Mouse (Mus musculus) embryonic facial prominence, embryonic 14.5 days (tissue): ENCODE data around the gene Gpr142. TPM values are rescaled to one million over a fixed set of nuclear protein-coding genes. Genes with fewer than 3 reads are reported as not detected.

Experiments used
- ATAC-seq: fragments of 200-750 bp; cut with Nextera tagmentation; 2 replicates; pipeline ENCODE4 v1.8.0; 2017; ENCODE audit warnings: low read depth, moderate number of reproducible peaks, moderate TSS enrichment
- DNase-seq: peaks from one replicate; pipeline ENCODE4 v3.0.0-alpha.2; 2015; ENCODE audit warnings: low spot score
- H3K27ac ChIP-seq: fragments of 300-500 bp; sonication (generic); replicated peaks from 2 replicates; pipeline ENCODE4 v1.5.1; 2014; ENCODE audit warnings: low read depth, mild to moderate bottlenecking, low read length, moderate library complexity
- H3K27me3 ChIP-seq: fragments of 300-500 bp; sonication (generic); replicated peaks from 2 replicates; pipeline ENCODE4 v1.6.1; 2014; ENCODE audit warnings: low read length; ENCODE audit not compliant: control insufficient read depth, insufficient read depth
- H3K36me3 ChIP-seq: fragments of 300-500 bp; sonication (generic); 2 replicates; pipeline ENCODE4 v1.6.1; 2014; ENCODE audit warnings: low read length, mixed read lengths; ENCODE audit not compliant: control insufficient read depth, insufficient read depth
- H3K4me1 ChIP-seq: fragments of 300-500 bp; sonication (generic); 2 replicates; pipeline ENCODE4 v1.6.1; 2014; ENCODE audit warnings: antibody characterized with exemption, low read length; ENCODE audit not compliant: control insufficient read depth, insufficient read depth
- H3K4me2 ChIP-seq: fragments of 300-500 bp; sonication (generic); 2 replicates; pipeline ENCODE4 v1.6.1; 2014; ENCODE audit warnings: low read depth, mild to moderate bottlenecking, low read length, moderate library complexity, mixed read lengths
- H3K4me3 ChIP-seq: fragments of 300-500 bp; sonication (generic); 2 replicates; pipeline ENCODE4 v1.5.1; 2014; ENCODE audit warnings: low read depth, mild to moderate bottlenecking, low read length
- H3K9ac ChIP-seq: fragments of 300-500 bp; sonication (generic); 2 replicates; pipeline ENCODE4 v1.6.1; 2014; ENCODE audit warnings: low read depth, mild to moderate bottlenecking, low read length, moderate library complexity, mixed read lengths
- H3K9me3 ChIP-seq: fragments of 300-500 bp; sonication (generic); 2 replicates; pipeline ENCODE4 v1.6.1; 2016; ENCODE audit warnings: low read length; ENCODE audit not compliant: control insufficient read depth
- WGBS: fragments of 180-500 bp; shearing (Covaris S2); extraction: QIAGEN DNeasy Blood & Tissue Kit; methylation state at CpG from one replicate; pipeline ENCODE4 v1.1.7; 2014; 5-methylcytosine and 5-hydroxymethylcytosine counted together
- polyA plus RNA-seq: library from polyadenylated mRNA; unstranded; fragments of >200 nt; fragmentation: Nextera tagmentation; extraction: Ambion mirVana; gene quantifications from 2 replicates; pipeline ENCODE4 v1.2.1, GENCODE M21; 2014

Gpr142 gene
- polyA plus RNA-seq, 1 experiment from 2014 or later, result not detected

GRCm38 (mm10) chr11:114789061-114789714 lies 9.5 kb upstream of the Gpr142 start:
- peaks cover 93% of the 10 kb centered on the region for H3K27me3 ChIP-seq
- DNase-seq (peak; percentile 80), ATAC-seq (peak; percentile 56; the same call in 1 of the 2 replicates)
- H3K9me3 ChIP-seq, result no peaks in the 10 kb centered on the region
- peaks cover 7% of the 10 kb centered on the region for H3K4me1 ChIP-seq
- H3K27ac ChIP-seq, result no peak overlapping the region
- WGBS, result 12% methylated on average over 28 of the region's 30 CpGs
- no peaks in the 10 kb centered on the region for H3K36me3 ChIP-seq
- no peak overlapping the region for H3K9ac ChIP-seq
- peak overlapping the region; percentile 8; the same call in 1 of the 2 replicates for H3K4me3 ChIP-seq
- peak overlapping the region; percentile 43 for H3K4me2 ChIP-seq

GRCm38 (mm10) chr11:114789716-114790115 lies 9.0 kb upstream of the Gpr142 start:
- no peaks in the 10 kb centered on the region for H3K9me3 ChIP-seq
- no peaks in the 10 kb centered on the region for H3K36me3 ChIP-seq
- peaks cover 93% of the 10 kb centered on the region for H3K27me3 ChIP-seq
- ATAC-seq (no peak), DNase-seq (no peak)
- 60% methylated on average over 9 of the region's 9 CpGs for WGBS
- H3K4me3 ChIP-seq, result no peak overlapping the region
- no peak overlapping the region for H3K9ac ChIP-seq
- peaks cover 7% of the 10 kb centered on the region for H3K4me1 ChIP-seq
- no peak overlapping the region for H3K27ac ChIP-seq
- H3K4me2 ChIP-seq, result no peak overlapping the region

DNA sequence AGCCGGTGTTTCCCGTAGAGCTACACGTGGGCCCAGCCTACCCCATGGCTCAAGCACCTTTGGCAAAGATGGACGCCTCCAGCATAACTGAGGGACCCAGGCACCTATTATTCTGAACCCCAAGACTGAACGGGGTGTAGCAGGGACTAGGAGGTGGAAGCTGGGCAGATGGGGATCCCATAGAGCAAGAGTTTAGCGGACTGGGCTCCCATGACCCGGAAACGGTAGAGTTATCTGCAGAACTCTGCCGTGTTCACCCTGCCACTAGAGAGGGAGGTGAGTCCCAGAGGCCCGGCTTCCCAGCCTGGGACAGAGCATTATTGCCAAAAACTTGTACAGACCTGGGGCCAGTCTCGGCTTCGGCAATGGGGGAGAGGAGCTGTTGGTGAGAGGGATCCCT lies 8.6 kb upstream of the Gpr142 start:
- no peaks in the 10 kb centered on the region for H3K36me3 ChIP-seq

GRCm38 (mm10) chr11:114790841-114791240 lies 7.9 kb upstream of the Gpr142 start:
- WGBS, result 31% methylated on average over 4 of the region's 4 CpGs
- peak overlapping the region; percentile 46; the same call in 1 of the 2 replicates for H3K4me3 ChIP-seq
- DNase-seq (no peak), ATAC-seq (no peak)
- H3K27ac ChIP-seq, result no peak overlapping the region
- H3K9ac ChIP-seq, result no peak overlapping the region
- no peaks in the 10 kb centered on the region for H3K9me3 ChIP-seq
- H3K36me3 ChIP-seq, result no peaks in the 10 kb centered on the region
- no peak overlapping the region for H3K4me2 ChIP-seq
- H3K4me1 ChIP-seq, result peaks cover 11% of the 10 kb centered on the region
- H3K27me3 ChIP-seq, result peaks cover 82% of the 10 kb centered on the region

More for the DNA sequence above, 8.6 kb upstream of the Gpr142 start:
- H3K4me3 ChIP-seq, result no peak overlapping the region
- no peak for DNase-seq
- WGBS, result 68% methylated on average over 12 of the region's 12 CpGs
- no peak overlapping the region for H3K9ac ChIP-seq
- H3K4me1 ChIP-seq, result peaks cover 7% of the 10 kb centered on the region
- ATAC-seq, result no peak
- H3K9me3 ChIP-seq, result no peaks in the 10 kb centered on the region
- H3K27ac ChIP-seq, result no peak overlapping the region
- no peak overlapping the region for H3K4me2 ChIP-seq
- H3K27me3 ChIP-seq, result peaks cover 89% of the 10 kb centered on the region

DNA sequence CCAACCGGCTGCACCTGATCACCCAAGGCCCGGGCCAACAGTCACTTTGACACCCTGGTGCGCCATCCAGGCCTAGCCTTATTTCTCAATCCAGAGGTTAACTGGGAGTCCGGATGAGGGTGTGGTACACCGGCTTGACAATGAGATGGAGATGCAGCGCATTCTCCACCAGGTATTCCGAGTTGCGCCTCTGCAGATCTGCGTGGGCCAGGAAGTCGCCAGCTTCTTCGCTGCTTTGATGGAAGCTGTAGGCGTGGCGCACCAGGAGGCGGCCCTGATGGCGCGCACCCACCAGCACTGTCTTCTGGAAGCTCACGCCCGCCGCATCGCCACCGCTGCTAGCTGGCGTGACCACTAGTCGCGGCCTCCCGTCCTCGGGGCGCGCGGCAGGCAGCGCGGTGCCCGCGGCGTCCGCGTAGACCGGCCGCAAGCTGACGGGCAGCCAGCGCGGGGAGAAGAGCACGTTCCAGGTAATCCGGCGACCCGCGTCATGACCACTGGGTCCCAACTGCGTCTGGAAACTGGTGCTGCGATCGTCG lies 7.3 kb upstream of the Gpr142 start:
- H3K9ac ChIP-seq, result peak overlapping the region; percentile 47
- H3K4me3 ChIP-seq, result peak overlapping the region; percentile 46
- WGBS, result 4% methylated on average over 28 of the region's 50 CpGs
- H3K27ac ChIP-seq, result no peak overlapping the region
- H3K36me3 ChIP-seq, result no peaks in the 10 kb centered on the region
- peaks cover 7% of the 10 kb centered on the region; the same call in 1 of the 2 replicates for H3K4me1 ChIP-seq
- H3K9me3 ChIP-seq, result no peaks in the 10 kb centered on the region
- no peak for DNase-seq
- no peak for ATAC-seq
- peak overlapping the region; percentile 91 for H3K4me2 ChIP-seq
- H3K27me3 ChIP-seq, result peaks cover 76% of the 10 kb centered on the region

GRCm38 (mm10) chr11:114791891-114792411 lies 6.8 kb upstream of the Gpr142 start:
- Histone ChIP-seq H3K9me3 (no peaks in the 10 kb centered on the region), H3K27me3 (peaks cover 71% of the 10 kb centered on the region), H3K27ac (no peak overlapping the region), H3K4me3 (peak overlapping the region; percentile 46), H3K4me1 (peaks cover 7% of the 10 kb centered on the region; the same call in 1 of the 2 replicates), H3K4me2 (peak overlapping the region; percentile 91), H3K36me3 (no peaks in the 10 kb centered on the region), H3K9ac (peak overlapping the region; percentile 47)
- ATAC-seq (no peak), DNase-seq (no peak)
- WGBS, result 0% methylated on average over 34 of the region's 59 CpGs

DNA sequence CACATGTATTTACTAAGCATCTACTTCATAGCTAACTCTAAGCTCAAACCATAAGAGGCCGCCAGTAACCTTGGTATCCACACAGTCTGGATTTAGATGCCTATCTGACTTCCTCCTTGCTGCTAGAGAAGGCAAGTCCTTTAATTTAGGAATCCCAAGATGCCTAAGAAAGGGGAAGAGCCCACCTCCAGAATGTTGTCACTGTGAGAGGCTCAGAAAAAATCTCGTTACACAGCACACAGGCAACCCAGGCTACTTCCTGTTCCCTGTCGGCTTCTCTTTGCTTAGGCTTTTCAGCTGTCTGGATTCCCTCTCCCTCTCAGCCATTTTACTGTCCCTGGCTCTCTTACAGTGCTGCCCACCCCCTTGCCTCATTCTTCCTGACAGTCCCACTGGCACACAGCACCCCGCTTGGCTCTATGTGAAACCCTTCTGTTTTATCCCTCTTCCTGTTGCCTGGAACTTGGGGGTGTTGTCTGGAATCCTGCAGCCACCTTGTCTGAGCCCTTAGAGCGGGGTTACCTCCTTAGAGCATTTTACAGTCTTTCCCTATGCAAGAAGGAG lies 5.7 kb upstream of the Gpr142 start:
- DNase-seq, result no peak
- Histone ChIP-seq H3K4me1 (peaks cover 7% of the 10 kb centered on the region; the same call in 1 of the 2 replicates), H3K36me3 (no peaks in the 10 kb centered on the region), H3K4me3 (no peak overlapping the region), H3K27ac (no peak overlapping the region), H3K9me3 (no peaks in the 10 kb centered on the region), H3K9ac (no peak overlapping the region), H3K27me3 (peaks cover 62% of the 10 kb centered on the region), H3K4me2 (no peak overlapping the region)
- ATAC-seq, result no peak
- WGBS, result 48% methylated on average over 5 of the region's 5 CpGs

DNA sequence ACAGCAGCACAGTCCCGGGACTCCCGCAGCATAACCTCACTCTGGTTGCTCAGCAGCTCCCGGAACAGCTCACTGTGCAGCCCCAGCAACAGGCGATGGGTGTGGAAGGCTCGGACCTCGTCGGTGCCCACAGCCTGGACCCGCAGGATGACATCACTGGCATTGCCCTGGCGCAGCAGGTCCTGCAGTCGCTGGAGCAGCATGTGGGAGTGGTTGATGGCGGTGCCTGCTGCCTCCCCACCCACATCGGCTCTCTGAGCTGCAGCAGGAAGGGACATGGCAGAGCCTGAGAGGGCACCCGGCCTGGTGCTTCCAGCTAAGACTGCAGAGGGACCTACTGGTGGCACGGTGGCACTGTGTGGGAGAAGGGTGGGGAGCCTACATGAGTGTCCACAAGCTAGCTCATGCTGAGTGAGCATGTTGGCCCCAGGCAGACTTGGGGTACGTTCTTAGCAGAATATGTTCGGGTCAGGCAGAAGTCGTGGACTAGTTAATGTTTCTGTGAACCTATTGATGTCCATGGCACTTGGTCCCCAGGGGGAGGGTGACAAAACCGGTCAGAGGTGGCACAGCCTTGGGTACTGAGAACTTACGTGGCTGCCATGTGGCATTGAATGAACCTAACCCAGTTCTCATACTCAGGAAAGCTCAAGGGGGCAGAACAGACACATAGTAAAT lies 4.7 kb upstream of the Gpr142 start:
- Histone ChIP-seq H3K27ac (no peak overlapping the region), H3K9me3 (no peaks in the 10 kb centered on the region), H3K4me3 (no peak overlapping the region), H3K36me3 (no peaks in the 10 kb centered on the region), H3K27me3 (peaks cover 53% of the 10 kb centered on the region), H3K4me1 (peaks cover 7% of the 10 kb centered on the region; the same call in 1 of the 2 replicates), H3K9ac (no peak overlapping the region), H3K4me2 (no peak overlapping the region)
- 69% methylated on average over 17 of the region's 19 CpGs for WGBS
- ATAC-seq (no peak), DNase-seq (no peak)
